Mouse (Mus musculus) cerebellum, adult (tissue): ENCODE results near the gene Samd4.
"Not testable (repeated sequence)": the region's sequence is repeated elsewhere in the genome, so short reads cannot be mapped to it uniquely, and the experiment has no call there.

ENCODE experiments used
- ATAC-seq: cut with Nextera tagmentation; 2 replicates; pipeline ENCODE4 v1.9.2; 2017; ENCODE audit warnings: mild to moderate bottlenecking, moderate library complexity, mixed read lengths; ENCODE audit not compliant: insufficient number of reproducible peaks, low FRiP score, low TSS enrichment

Samd4 gene

DNA sequence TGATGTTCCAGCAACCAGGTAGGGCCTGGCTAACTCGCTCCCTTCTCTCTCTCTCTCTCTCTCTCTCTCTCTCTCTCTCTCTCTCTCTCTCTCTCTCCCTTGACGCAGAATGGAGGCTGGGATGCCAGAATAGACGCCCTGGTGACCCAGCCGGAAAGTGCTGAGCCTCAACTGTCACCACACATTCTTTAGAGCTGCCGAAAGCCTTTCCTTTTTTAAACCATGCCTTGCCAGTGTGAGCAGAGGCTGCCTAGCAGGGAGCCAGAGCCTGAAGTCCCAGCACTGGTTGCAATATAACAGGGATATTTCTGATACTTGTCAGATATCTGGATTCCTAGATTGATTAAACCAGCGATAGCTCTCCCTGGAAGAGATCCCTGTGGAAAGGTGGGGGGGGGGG is 206.5 kb downstream of the Samd4 start:
- ATAC-seq = no peak

GRCm38 (mm10) chr14:47091908-47092307 is 209.3 kb downstream of the Samd4 start:
- ATAC-seq = no peak

GRCm38 (mm10) chr14:47093355-47093792 is 210.7 kb downstream of the Samd4 start:
- ATAC-seq = no peak

GRCm38 (mm10) chr14:47095036-47095435 is 212.4 kb downstream of the Samd4 start:
- no peak for ATAC-seq

DNA sequence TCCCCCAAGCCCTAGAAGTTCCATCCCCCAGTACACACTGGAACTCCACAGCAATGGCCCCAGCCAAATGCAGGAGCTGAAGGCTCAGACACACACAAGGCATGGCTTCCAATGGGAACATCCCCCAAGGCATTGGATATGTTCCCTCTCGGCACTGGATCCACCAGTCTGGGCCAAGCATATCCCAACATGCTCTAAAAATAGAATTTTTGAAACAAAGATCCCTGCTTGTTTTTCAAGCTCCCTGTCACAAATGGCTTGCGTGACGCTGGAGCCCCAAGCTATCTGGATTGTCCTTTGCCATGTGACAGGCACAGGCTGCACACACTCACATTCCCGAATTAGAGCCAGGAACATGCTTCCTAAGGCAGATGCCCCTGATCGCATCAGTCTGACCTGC is 213.7 kb downstream of the Samd4 start:
- ATAC-seq = no peak

DNA sequence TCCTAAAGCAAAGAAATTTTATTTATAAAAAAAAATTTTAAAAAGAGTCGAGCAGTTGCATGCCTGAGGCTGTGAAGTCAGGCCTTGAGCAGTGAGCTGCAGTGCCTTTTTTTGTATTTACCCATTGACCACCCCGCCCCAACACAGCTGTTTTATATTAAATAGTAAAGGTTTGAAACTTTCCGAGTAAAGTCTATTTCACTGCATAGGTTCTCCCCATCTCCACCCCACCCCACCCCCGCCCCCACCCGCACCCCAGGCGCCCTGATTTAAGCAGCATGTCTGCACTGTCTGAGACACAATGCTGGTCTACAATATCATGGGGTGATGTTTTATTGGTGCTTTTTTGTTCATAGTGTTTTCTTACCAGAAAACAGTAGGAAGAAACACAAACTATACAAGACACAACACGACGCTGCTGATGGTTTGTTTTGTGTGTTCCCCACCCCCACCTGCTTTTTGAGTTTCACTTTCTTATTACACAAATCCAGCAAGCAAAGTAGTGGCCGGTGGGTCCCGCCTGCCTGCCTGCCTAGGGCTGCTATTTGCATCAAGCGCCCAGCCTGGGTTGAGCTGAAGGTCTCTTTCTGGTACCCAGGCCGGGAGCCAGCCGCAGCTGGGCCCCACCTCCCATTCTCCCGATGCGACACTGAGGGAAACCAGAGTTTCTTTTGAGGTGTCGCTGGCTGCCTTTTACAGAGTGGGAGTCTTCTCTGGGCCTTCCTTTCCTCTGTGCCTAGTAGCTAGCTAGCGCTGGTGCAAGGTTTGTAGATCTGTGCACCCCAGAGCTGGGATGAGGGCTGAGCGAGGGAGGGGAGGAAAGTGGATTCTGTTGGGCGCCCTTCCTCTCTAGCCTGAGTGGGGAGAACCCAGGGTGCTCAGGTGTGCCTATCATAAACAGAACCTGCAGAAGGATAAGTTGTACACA is 221.9 kb downstream of the Samd4 start:
- no peak for ATAC-seq

DNA sequence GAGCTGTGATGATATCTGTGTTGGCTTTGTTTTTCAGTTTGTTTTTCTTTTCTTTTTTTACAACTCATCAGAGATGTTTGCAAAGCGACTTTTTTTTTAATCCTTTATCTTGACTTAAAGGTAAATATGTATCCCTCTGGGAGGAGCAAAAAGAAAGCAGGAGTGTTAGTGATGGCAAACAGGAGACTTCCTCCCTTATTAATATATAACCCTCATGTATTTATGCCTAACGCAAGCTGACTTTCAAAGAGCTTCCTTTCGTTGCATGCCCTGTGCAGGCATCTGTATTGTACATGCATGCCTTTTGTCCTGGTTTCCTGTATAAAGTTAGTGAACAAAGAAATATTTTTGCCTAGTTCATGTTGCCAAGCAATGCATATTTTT is 222.5 kb downstream of the Samd4 start:
- ATAC-seq = no peak

DNA sequence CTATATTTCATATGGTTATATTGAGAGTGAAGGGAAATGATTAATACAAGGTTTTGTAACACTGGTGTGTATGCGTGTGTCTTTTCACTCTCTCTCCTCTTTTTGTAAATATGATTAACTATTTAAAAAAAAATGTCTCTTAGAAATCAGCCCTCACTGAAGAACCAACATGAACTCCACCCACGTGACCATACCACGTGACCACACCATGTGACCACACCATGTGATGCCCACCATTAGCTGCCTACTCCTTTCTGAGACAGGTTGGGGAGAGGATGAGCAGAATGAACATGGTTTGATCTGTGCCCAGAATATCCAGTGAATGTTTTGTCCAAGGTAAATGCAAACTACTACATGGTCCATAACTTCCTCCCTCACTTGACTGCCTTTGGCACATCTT is 223.1 kb downstream of the Samd4 start:
- no peak for ATAC-seq

DNA sequence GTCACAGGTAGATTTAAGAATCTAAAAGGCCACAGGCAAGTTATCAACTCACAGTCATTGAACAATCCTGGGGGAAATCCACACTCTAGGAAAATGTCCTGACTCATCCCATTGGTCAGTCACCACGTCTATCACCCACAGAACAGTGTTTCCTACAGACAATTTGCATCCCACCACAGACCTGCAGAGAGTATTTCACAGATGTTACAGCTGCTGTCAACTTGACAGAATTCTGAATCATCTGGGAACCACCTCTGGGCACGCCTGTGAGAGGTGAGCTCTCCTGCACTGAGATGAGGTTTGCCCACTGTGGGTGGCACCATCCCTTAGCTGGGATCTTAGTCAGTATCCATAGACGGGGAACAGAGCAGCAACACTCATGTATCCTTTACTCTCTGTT is 224.8 kb downstream of the Samd4 start:
- ATAC-seq = no peak

DNA sequence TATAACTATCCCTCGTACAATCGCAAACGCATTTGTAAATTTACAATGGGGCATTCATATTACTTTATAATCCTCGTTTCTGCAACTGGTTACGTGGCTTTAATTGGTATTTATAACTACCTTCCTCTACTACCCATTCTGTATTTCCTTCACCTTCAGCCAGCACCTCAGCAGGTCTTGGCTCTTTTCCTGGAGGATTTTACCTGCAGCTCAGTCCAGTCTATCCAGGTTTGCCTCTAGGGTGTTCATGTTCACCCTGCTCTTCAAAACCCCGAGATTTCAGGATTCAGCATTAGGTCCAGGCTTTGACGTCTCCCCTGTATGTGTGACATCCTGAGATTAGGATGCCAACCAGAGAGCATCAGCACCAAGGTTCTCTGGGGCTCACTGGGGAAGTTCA is 227.7 kb downstream of the Samd4 start:
- not testable (repeated sequence) for ATAC-seq

DNA sequence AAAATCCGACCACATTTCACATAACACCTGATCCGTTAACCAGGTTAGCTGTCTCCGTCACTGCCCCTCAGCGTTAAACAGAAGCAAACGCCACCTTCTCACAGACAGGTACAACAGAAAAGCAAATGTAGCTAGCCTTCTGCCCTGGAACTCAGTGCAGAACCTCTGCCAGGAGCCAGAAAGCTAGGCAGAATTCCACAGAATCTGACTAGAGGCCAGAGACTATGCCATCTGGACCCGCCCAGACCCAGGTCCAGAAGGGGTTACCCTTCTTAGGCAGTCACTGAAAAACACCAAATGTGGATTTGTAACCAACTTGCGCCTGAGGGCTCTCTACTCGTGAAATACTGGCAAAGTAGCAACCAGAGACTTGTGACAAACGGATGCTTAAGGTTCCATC is 228.7 kb downstream of the Samd4 start:
- ATAC-seq = peak; percentile 82

- ATAC-seq = no peak
Measured at GRCm38 (mm10) chr14:47115154-47115553, 232.5 kb downstream of the Samd4 start.

- ATAC-seq = no peak
Measured at GRCm38 (mm10) chr14:47116062-47116762, 233.6 kb downstream of the Samd4 start.

DNA sequence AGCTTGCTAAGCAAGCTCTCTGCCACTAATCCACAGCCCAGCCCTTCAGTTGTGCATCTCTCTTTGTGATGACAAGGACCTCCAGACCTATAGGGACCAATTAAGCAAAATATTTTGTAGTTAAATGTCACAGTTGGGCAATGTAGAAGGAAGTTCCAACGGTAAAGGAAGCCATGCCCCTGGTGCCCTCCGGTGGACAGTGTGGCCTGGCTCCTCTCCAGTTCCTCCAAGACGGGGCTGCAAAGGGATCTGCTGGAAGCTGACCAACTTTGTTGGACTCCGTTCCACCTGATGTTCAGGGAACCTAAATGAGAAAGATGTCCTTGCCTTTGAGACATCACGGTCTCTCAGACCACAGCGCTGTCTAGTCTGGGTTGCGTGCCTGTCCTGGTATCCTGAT is 234.9 kb downstream of the Samd4 start:
- ATAC-seq = no peak

- ATAC-seq = no peak
Measured at GRCm38 (mm10) chr14:47127987-47128386, 245.3 kb downstream of the Samd4 start.

DNA sequence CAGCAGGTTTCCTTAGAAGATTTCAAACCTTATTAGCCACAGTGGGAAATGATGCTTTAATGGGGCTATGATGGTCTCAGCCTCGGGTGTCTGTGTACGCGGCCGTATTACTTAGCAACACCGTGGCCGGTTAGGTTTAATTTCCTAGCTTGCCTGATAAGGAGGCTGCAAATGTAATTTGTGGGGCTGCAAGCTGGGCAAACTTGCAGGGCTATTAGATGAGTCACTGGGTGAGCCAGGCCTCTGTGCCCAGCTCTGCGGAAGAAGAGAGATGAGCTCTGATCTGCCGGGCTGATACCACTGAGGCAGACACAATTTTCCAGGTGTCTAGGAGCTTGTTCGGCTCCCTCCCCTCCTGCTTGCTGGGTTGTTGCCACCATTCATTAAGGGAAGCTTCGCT is 251.3 kb downstream of the Samd4 start:
- ATAC-seq = no peak

DNA sequence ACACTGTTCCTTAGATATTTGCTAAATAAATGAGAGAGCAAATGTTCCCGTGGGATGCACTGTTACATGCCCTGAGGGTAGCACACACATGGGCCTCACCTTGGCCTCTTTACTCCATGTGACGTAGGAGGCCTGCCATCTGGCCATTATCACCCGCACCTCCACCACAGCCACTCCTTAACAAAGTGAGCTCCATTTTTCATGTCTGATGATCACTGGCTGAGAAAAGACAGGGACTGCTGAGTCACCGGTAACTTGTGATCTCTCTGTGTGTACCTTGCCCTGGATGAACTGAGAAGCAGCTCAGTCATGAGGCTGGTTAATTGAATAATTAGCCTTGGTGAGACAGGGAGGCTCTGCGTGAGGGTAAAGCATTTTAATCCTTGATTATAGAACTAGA is 254.0 kb downstream of the Samd4 start:
- ATAC-seq = no peak

GRCm38 (mm10) chr14:47138853-47139252 is 256.2 kb downstream of the Samd4 start:
- ATAC-seq = no peak

DNA sequence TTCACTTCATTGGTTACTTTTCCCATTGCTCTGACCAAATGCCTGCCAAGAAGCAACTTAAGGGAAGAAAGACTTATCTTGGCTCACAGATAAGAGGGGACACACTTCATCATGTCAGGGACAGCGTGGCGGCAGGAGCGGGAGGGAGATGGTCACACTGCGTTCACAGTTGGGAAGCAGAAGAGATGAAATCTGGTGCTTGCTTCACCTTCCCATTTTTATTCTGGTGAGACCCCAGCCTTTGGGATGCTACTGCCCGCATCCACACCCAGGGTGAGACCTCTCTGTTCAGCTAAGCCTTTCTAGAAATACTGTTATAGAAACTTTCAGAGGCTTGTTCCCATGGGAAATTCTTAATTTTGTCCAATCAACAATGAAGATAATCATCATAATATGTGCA is 261.7 kb downstream of the Samd4 start:
- ATAC-seq = no peak

GRCm38 (mm10) chr14:47151306-47151705 is 268.7 kb downstream of the Samd4 start:
- ATAC-seq = no peak

DNA sequence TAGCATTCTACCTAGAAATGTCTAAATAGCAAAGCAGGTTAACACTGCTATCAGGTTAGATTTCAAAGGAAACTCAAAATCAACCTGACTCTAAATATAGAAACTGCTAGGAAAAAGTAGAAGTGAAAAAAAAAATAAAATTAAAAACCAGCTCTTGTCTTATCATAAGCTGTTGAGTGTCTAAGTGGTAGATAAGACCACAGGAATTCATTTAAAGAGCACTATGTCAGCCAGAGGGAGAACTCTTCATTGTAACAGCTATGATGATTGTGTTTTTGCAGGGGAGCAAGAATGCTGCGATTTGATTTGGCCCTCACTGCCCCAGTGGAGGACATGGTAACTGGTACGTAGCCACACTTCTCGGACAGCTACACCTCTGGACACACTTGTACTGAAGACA is 271.6 kb downstream of the Samd4 start:
- ATAC-seq = no peak
